In genomic region chr11:62145216-62146110, GRCm38 (mm10) we compare ENCODE assay signal across 12 mouse cellular contexts.
A peak's percentile ranks its signal among the peaks of the same experiment; 100 is the strongest.
DNase-seq lines count a peak whose midpoint lies in the region; ATAC-seq and TF ChIP-seq lines count a peak whose summit lies in the region.
"Had no signal": no experiment of that assay in that cellular context is flagged by ENCODE, and none has a peak within 500 bp of the region (broad histone marks: within the 10 kb centered on the region; RNA-seq: fewer than 3 reads in every experiment).

No protein-coding gene starts in this region.

- no peaks in the 10 kb centered on the region for H3K9me3 ChIP-seq in liver, postnatal 0 days (ENCODE audit: low read length)
- H3K9me3 ChIP-seq: hindbrain, embryonic 15.5 days; liver, embryonic 13.5 days; stomach, embryonic 15.5 days had no signal

- no peak for TF ChIP-seq CTCF in layer of hippocampus, adult 2 months (conservative IDR thresholded peaks at IDR 0.05)
- no peak for TF ChIP-seq CTCF in liver, postnatal 0 days (IDR thresholded peaks at IDR 0.05; ENCODE audit: low read depth)

- H3K27me3 ChIP-seq in liver, postnatal 0 days (ENCODE audit: insufficient read depth, low read length), result no peaks in the 10 kb centered on the region
- H3K27me3 ChIP-seq: hindbrain, embryonic 15.5 days; liver, embryonic 13.5 days; stomach, embryonic 15.5 days had no signal

- no peak overlapping the region for H3K9ac ChIP-seq in liver, postnatal 0 days (replicated peaks)
- H3K9ac ChIP-seq: hindbrain, embryonic 15.5 days; liver, embryonic 13.5 days; stomach, embryonic 15.5 days had no signal

- no peak for TF ChIP-seq EP300 in liver, postnatal 0 days (IDR thresholded peaks at IDR 0.05; ENCODE audit: low read depth)

- peak; percentile 31 for DNase-seq in adrenal gland, postnatal 14 days
- no peak for DNase-seq in adrenal gland, adult 18-20 months (ENCODE audit: low spot score in 2 of 2)
- DNase-seq in layer of hippocampus, adult 2 months (ENCODE audit: low spot score in 2 of 2), result no peak
- DNase-seq in layer of hippocampus, adult 11-12 months (ENCODE audit: low spot score), result no peak
- DNase-seq in kidney, postnatal 10 days, result peak; percentile 24
- DNase-seq in skeletal muscle tissue, adult 2 months (ENCODE audit: low read depth, low spot score), result peak; percentile 45
- no peak for DNase-seq in liver, postnatal 0 days
- no peak for DNase-seq in thymus, postnatal 25 days
- DNase-seq: liver, embryonic 13.5 days; retina, postnatal 1 day had no signal

- peaks cover 4% of the 10 kb centered on the region; the same call in 1 of the 2 replicates for H3K4me1 ChIP-seq in liver, postnatal 0 days (ENCODE audit: insufficient read depth)
- H3K4me1 ChIP-seq: hindbrain, embryonic 15.5 days; stomach, embryonic 15.5 days had no signal

- no peak overlapping the region for H3K4me2 ChIP-seq in liver, postnatal 0 days (ENCODE audit: low read depth, low read length)
- H3K4me2 ChIP-seq: hindbrain, embryonic 15.5 days; liver, embryonic 13.5 days; stomach, embryonic 15.5 days had no signal

- 82% methylated on average over 7 of the region's 7 CpGs for WGBS in liver, postnatal 0 days (ENCODE audit: insufficient replicate concordance)

- no peak for ATAC-seq in liver, postnatal 0 days

- no peak overlapping the region for H3K4me3 ChIP-seq in layer of hippocampus, adult 2 months
- H3K4me3 ChIP-seq in liver, postnatal 0 days (ENCODE audit: low read depth, low read length), result no peak overlapping the region
- H3K4me3 ChIP-seq: hindbrain, embryonic 15.5 days; liver, embryonic 13.5 days; stomach, embryonic 15.5 days had no signal

- peak overlapping the region; percentile 20; the same call in 1 of the 2 replicates for H3K27ac ChIP-seq in layer of hippocampus, adult 2 months
- H3K27ac ChIP-seq in liver, postnatal 0 days (ENCODE audit: low read depth), result no peak overlapping the region
- H3K27ac ChIP-seq: hindbrain, embryonic 15.5 days; liver, embryonic 13.5 days; stomach, embryonic 15.5 days had no signal

- peaks cover 22% of the 10 kb centered on the region for H3K36me3 ChIP-seq in liver, postnatal 0 days (replicated peaks; ENCODE audit: insufficient read depth, low read length)

Comparison
In these comparisons a context has a peak if more than half of its experiments do, and no peak if none do; other contexts are left out.
1. DNase-seq: peak in adrenal gland, postnatal 14 days (single experiment), kidney, postnatal 10 days (single experiment) and skeletal muscle tissue, adult 2 months (single experiment); none in adrenal gland, adult 18-20 months (0 of 2), layer of hippocampus, adult 2 months (0 of 2), layer of hippocampus, adult 11-12 months (single experiment), liver, postnatal 0 days (single experiment) and thymus, postnatal 25 days (single experiment).